Mouse (Mus musculus) embryonic fibroblast, embryonic 13.5 days (primary cell): ENCODE measurements around the gene Cdk5rap2.

Experiments
- CTCF ChIP-seq: IDR thresholded peaks from 2 replicates; pipeline ENCODE4 v1.5.1; 2011; ENCODE audit warnings: mild to moderate bottlenecking, control low read depth, low read length, moderate library complexity, borderline replicate concordance; ENCODE audit not compliant: insufficient read depth
- POLR2A ChIP-seq: IDR thresholded peaks from 2 replicates; pipeline ENCODE4 v1.6.1; 2011; ENCODE audit warnings: low read depth, mild to moderate bottlenecking, control low read depth, low read length, moderate library complexity

DNA sequence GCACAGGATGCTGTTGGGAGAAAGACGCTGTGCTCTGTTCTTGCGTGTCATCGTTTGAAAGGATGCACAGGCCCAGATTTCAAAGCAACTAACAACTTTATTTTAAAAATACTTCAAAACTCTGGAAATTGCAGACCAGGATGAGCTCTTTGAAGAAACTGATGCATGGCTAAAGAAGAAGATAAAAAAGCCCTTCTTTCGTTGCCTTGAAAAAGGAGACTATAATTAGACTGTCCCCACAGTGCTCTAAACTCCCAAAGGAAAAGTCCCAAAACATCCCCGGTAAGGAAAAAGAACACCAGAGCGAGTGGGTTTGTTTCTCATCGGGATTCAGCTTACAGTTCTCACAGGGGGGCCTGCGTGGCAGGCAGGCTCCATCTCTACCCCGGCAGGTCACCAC lies 151.4 kb downstream of the Cdk5rap2 start:
- no peak for TF ChIP-seq CTCF
- no peak for TF ChIP-seq POLR2A
